Mouse (Mus musculus): ENCODE measurements at regions not wholly inside any gene's neighbourhood (a gene's known extent, or its start where the extent isn't known, plus 50 kb on each side); places are given as distances from the start of the nearest gene placed in this dataset.

DNA sequence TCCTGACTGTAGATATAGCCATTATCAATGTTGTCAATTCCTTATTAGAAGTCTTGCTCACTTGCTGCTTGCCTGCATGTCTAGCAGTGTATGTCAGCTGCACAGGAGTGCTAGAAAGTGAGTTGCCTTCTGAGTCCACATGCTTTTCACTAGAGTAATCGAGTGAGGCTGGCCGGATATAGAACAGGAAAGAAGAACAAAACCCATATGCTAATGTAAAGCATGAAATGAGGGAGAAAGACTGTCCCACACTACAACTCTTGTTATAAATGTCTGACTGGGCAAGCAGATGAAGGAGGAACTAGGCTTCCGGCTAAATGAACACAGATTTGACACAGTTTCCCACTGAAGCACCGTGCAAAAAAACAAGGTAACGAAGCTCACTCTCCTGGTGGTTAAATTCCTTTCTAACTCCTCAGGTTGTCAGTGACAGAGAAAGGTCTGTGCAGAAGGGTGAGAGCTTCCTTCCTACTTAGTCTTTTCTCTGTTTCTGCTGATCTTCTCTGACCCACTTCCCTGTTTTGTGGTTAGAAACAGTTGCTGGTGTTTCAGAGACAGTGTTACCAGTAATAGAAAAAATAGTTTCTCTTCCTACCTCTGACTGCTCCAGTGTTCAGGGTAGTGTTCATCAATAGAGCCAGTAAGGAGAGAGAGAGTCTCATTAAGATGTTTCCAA is 399.0 kb downstream of the Atp23 start:
- in situ Hi-C loops (cut with MboI, MseI): no loop called here

DNA sequence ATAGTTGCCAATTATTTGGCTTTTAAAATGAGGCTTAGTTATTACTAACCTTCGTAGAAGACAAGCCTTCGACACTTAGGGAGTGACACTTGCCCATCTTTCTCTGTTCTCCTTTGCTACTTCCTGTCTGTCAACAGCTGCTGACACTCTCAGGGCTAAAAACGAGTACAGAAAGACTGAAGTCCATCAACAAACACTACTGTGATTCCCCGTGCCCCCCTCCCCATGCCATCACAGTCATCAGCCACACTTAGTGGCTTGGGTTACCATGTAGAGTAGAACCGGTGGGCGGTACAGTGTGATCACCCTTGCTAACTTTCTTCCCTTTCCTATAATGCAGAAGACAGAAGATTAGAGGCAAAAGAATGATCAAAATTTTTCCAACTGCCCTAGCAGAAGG is 402.4 kb downstream of the Atp23 start:
- in situ Hi-C loops (cut with MboI, MseI): loop anchor here (10.0 kb wide), 1 partner anchor 146 kb away; no protein-coding TSS in a partner anchor

DNA sequence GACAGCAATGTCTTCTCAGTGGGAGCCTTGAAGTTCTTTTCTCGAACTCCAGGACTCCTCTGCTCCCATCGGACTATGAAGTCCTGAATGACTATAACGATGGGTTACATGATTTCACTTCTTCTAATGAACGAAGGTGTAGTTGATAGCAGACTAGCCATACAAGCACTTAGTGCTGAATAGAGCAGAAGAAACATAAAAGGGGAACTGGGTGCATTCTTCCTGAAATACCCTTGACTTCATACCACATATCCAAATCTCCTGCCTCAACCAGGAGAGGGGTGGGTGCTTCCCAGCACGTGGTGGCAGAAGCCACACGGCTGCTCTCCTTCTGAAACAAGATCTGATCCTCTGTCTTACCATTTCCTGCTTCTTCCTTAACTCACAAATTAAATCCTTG is 407.4 kb downstream of the Atp23 start:
- in situ Hi-C loops (cut with MboI, MseI): loop anchor here (10.0 kb wide), 1 partner anchor 151 kb away; no protein-coding TSS in a partner anchor

DNA sequence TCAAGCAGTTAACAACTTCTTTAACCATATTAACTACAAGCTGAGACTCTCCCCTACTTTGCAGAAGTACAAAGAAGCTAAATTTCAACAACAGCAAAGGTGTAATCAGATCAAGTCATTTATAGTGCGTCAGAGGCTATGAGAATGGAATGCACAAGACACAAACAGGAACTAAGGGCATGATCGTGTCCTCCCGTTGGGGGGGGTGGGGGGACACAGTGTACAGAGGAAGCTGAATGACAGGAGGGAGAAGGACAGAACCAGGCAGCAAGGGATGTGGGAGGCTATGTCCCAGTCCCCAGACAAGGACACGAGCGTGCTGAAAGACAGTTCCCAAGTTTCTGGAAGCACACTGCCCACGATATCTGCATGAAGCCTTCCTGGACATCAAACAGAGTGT is 408.9 kb downstream of the Atp23 start:
- in situ Hi-C loops (cut with MboI, MseI): loop anchor here (10.0 kb wide), 1 partner anchor 153 kb away; no protein-coding TSS in a partner anchor

DNA sequence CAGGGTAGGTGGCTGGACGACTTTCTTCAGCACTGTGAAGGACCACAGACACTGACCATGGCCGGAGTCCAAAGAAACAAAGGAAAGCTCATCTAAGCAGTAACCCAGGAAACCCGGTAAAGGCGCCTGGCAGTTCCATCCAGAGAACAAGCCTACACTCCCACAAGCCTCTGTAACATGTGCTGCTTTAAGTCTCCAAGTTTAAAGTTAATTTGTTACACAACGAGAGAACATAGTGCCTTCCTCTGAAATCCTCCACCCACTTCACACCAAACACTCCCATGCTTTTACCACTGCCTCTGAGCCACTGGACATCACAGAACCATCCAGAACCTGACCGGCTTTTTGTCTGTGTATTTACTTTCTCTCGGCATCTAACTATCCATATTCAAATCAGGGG is 416.0 kb downstream of the Atp23 start:
- in situ Hi-C loops (cut with MboI, MseI): no loop called here

DNA sequence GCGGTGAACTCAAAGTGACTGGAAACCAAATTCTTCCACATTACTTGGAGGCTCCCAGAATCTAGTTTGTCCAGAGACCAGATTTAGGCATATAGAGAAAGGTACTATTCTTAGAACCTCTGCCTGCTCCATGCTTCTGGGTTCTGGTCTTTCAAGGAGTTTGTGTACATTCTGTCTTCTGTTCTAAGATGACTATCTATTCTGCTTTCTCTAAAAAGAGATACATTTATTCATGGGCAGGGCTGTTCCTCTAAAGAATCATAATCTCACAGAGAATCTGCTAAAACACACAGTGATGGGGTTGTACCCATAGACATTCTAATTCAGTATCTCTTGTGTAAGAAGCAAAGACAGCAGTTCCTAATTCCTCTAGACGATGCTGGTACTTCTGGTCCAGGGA is 417.7 kb downstream of the Atp23 start:
- in situ Hi-C loops (cut with MboI, MseI): no loop called here

DNA sequence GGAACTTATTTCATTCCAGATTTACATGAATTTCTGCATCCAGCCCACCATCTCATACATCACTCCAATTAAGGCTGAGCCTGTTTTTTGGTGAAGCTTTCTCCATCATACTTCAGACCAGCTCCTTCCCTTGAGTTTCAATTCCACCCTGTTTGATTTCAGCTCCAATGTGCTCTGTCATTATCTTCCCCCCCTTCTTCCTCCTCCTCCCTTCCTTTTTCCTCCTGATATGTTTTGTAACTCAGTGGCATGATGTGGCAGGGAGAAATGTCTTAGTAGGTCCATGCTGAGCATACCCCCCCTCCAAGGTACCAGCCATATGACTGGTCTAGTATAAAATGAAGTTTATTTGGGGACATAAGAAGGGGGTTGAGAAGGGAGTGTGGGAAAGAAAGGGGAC is 420.8 kb downstream of the Atp23 start:
- in situ Hi-C loops (cut with MboI, MseI): no loop called here

DNA sequence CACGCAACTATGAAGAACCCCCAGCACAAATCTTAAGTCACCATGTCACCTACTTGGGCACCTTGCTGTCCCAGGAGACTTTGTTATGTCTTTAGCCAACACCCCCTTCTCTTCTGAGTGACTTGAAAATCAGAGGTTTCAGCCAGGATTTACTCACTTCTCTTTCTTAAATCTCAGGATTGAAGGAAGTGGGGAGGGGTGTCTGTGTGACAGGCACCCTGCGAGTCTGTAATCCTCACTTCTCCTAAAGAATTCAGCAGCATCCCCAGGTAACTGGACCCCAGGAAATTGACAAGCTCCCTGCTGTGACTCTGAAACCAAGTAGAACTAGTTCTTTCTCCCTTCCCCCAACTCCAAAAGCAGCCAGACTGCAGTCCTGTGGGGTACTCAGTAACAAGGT is 421.4 kb downstream of the Atp23 start:
- in situ Hi-C loops (cut with MboI, MseI): loop anchor here (5.0 kb wide), 1 partner anchor 92 kb away; no protein-coding TSS in a partner anchor

DNA sequence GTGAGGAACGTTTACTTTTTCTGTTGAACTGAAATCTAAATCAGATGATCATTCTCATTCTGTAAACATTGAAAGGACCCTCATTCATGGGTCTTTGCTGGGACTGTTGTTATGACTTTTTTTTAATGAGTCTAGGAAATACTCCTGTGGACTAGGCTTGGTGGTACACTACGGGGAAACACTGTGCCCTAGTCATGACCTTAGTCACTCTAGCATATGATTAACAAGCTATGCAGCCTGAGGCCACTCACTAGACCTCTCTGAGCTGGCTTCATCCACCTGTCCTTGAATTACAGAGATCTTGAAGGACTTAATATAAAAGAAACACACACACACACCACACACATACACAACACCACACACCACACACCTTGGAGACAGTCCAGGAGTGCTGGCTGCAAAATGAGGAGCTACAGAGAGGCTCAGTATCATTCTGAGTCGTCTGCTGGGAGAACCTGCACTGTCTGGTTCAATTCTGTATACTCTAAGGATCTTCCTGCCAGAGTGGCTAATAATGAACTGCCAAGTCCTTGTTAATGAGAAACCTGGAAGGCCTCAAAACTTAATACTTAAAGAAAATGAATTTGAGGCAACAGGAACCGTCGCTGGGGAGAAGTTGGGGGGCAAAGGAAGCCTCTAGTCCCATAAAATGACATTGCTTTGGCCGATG is 428.0 kb downstream of the Atp23 start:
- in situ Hi-C loops (cut with MboI, MseI): no loop called here

DNA sequence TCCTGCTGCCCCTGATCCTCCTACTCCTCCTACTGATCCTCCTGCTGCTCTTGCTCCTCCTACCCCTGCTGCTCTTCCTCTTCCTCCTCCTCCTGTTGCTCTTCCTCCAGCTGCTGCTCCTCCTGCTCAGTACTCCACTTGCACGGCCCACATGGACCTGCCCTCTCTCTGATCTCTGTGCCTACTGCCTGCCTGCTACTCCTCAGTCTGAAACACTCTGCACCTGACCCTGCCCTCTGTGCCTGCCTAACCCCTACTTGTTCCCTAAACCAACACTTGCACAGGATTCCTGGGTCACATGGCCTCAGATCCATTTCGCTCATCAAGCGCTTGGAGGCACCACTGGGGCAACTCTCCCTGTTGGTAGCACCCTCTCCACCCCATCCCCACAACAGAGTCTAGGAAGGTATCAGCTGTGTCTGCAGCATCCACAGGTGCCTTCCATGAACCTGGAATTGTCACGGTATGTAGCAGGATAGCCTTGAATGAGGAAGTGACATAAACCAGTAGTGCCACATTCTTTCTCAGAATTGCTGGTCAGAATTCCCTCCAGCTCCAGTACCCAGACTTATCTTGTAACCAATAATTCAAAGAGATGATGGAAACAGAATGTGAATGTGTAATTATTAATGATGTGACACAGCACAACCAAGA is 430.2 kb downstream of the Atp23 start:
- in situ Hi-C loops (cut with MboI, MseI): no loop called here

DNA sequence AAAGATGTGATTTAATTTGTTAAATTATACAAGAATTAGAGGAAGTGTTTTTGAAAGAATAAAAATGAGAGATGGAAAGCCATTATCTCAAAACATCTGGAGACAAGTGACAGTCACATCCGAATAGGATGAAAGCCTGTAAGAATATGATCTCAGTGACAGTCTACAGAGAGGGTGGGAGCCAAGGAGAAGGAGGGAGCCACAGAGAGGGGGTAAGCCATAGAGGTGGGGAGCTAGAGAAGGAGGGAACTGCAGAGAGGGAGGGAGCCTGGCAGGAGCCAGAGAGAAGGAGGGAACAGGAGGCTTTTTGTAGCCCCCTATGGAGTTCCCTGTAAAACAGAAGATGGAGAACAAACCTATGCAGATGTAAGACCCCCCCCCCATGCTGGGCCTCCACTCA is 438.4 kb downstream of the Atp23 start:
- in situ Hi-C loops (cut with MboI, MseI): no loop called here

DNA sequence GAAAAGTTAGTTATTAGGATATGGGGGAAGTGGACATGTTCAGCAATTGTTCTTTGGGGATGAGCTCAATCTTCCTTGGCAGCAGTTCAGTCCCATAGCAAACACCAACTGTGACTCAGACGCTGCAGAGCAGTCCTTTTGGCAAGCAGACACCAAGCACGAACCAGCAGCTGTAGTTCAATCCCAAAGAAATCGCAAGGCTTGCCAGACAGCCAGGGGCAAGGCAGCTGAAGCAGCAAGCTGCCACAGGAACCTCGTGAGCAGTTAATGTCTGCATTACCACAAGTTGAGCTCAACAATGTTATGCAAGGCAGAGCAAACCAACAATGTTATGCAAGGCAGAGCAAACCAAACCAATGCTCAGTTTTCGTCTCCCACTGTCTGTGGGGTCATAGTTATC is 442.6 kb downstream of the Atp23 start:
- in situ Hi-C loops (cut with MboI, MseI): no loop called here

DNA sequence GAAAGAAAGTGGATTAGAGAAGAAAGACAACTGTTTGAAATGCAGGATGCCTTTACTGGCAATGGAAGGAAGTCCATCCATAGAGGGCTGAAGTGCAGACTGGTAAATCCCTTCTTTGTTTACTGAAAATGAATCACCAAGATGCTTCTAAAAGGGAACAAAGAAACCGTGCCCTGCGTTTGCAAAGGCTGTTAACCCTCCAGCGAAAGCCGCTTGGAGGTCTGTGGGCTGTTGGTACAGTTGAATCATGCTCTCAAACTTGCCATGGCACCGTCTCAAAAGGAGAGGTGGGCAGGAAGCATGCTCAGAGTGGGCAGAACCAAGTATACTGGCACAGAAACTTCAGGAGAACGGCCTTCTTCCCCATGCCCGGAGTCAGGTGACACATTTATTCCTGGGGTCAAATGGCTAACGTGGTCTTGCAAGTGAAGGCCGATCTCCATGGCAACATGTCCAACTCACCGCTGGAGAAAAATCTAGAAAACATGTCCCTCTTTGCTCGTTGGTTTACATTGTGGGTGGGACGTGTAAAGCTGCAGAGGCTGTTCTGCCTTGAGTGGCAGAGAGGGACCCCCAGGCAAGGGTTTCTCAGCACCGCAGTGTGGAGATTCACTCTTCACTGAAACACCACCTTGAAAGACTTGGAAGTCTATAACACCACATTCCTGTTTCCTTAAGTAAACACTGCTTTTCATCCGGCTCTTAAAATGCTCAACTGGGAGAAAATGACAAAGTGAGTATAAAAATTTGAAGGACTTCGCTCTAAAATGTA is 448.2 kb downstream of the Atp23 start:
- in situ Hi-C loops (cut with MboI, MseI): no loop called here

DNA sequence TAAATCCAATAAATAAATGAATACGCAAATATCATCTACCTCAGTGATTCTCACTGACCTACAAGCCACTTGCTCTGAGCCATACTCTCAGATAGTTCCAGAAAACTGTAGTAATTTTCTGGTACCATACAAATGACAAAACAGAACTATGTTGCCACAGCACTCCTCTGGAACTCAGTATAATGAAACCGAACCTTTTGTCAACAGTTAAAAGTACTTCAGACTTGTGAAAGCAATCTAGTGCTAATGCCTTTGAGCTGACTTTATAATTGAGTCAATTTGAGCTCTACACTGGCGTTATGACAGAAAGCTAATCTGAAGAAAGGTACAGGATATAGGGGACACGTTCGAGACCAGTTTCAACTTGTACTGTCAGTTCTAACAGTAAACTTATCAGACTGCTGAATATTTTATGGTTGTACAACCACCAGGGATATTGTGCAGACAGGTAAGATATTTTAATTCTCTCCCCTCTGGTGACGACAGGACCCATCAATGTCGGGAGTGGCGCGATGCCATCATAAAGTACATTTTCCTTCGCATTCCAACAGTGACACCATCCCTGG is 449.0 kb downstream of the Atp23 start:
- in situ Hi-C loops (cut with MboI, MseI): no loop called here

DNA sequence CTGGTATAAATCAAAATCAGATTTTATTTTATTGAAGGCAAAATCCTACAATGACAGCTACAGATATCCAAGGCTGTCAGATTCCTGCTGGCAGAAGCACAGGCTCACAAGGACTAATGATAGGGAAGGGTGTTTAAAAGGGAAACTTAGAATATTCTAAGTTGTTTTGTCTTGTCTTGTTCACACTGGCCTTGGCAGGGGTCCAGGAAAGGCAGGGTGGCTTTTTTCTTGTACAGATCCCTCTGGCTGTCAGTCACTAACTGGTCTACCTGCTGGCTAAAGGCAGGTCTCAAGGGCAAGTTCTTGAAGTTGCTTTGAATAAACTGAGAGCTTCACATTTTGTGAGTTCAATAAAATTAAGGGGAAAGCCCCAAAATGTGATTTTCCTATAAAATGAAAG is 465.3 kb downstream of the Lrig3 start:
- in situ Hi-C loops (cut with MboI, MseI): no loop called here

DNA sequence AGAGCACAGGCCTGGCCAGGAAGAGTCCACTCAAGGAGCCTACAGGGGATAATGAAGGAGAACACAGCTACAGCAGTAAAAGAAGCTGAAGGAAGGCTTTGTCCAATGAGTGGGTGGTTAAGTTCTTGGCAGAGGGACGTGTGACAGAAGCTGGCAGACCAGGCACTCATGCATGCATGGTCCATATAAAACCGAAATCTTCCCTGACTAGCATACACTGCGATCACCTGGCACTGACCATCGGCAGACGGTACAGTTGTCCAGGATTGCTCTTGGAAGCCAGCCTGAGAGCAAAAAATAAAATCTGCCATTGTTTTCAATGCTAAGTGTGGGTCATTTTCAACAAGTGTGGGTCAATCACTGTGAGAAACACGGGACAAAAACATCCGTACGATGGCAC is 464.4 kb downstream of the Lrig3 start:
- in situ Hi-C loops (cut with MboI, MseI): no loop called here

DNA sequence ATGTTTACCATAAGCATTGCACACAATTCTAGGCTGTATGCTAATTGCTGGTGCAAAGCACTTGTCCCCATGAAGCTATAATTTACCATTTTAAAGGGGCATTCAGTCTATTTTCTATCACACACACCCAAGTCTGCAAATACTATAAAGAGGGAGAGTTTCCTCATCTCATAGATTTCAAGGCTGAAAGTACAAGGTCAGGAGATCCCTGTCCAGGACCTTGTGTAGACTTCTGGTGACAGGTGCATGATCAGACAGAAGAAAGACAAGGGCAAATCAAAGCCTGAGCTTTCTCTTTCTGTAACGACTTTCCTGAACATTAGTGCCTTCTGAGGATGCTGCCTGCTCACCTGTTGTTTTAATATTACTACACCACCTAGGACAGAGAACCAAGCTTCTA is 463.5 kb downstream of the Lrig3 start:
- in situ Hi-C loops (cut with MboI, MseI): no loop called here

DNA sequence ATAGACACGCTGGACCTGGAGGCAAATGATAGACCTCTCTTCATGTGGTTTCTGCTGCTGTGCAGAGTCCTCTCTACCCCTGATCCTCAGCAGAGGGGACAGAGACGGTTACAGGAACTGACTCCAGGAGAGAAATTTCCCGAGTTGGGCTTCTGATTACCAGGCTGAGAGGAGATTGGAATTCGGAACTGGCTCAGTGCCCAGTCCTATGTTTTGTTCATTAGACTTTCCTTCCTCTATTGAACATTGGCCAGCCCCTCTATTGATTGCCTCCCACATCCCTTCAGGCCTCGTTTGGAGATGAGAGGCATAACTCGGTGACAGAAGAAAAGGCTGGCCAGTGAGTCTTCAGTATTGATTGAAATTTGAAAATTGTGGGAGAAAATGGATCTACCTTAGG is 456.1 kb downstream of the Lrig3 start:
- in situ Hi-C loops (cut with MboI, MseI): no loop called here

DNA sequence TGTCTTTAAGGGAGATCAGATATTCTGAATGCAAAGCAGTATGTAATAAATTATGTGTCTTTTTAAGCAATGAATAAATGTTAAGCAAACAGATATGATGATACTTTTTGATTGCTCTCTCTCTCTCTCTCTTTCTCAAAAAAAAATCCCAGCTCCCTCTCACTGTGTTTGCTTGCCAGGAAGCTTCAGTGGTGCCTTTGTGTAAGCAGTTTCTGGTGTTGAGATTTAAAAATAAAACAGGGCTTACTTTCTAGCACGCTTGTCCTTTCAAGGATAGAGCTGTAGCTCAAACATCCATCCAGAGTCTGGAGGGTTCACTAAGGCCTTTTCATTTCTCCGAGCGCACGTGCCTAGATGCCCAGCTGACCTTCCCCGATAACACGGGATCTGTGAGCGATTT is 447.8 kb downstream of the Lrig3 start:
- in situ Hi-C loops (cut with MboI, MseI): no loop called here

DNA sequence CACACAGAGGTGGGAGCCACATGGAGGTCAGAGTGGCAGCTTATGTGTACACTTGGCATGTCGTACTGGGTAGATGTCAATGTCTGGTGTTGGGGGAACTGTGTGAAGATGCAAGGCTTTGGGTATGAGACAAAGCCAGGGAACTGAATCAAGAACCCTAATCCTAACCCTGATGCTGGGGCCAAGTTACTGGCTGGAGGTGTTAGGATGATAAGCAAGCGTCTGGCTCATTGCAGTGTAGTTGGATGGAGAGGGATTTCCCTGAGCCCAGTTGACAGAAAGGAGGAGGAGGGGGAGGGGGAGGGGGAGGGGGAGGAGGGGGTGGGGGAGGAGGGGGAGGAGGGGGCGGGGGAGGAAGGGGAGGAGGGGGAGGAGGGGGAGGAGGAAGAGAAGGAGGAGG is 426.3 kb downstream of the Lrig3 start:
- in situ Hi-C loops (cut with MboI, MseI): no loop called here

DNA sequence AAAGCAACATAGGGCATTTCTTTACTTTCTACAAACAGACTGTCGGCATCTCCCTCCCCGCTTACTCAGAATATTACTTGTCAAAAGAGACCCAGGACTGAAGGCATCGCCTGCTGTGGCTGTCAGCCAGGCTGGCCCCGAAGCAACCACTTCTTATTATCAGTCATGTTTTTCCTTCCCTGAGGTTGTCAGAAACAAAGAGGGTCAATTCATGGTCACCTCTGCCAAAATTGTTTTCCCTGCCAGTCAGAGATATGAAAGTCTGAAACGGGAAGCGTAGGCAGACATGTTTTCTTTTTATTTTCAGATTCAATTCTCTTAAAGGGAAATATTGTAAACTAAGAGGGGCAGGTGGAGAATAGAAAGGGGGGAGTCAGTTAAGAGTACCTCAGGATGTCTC is 425.8 kb downstream of the Lrig3 start:
- in situ Hi-C loops (cut with MboI, MseI): no loop called here

DNA sequence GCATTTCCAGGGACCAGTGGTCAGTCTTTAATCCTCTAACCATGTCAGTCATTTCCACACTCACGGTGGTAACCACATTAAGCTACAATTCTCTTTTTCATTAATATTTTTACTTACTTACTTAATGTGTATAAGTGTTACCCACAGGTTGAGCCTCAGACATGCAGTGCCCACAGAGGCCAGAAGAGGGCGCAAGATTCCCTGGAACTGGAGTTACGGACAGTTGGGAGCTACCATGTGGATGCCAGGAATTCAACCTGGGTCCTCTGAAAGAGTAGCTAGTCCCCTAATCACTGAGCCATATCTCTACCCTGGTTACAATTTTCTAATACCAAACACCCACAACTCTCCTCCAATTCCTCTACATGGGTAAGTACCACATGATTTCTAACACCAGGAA is 420.5 kb downstream of the Lrig3 start:
- in situ Hi-C loops (cut with MboI, MseI): loop anchor here (5.0 kb wide), 1 partner anchor 91 kb away; no protein-coding TSS in a partner anchor
